Mouse (Mus musculus): ENCODE measurements at regions not wholly inside any gene's neighbourhood (a gene's known extent, or its start where the extent isn't known, plus 50 kb on each side); places are given as distances from the start of the nearest gene placed in this dataset.

- H3K9me3 ChIP-seq (replicated peaks; ENCODE audit: control insufficient read depth, low read length): no peaks in the 10 kb centered on the region
- no peaks in the 10 kb centered on the region for H3K4me1 ChIP-seq (ENCODE audit: control insufficient read depth, insufficient read depth, low read length)
- no peaks in the 10 kb centered on the region for H3K36me3 ChIP-seq (replicated peaks; ENCODE audit: control insufficient read depth, insufficient read depth, low read depth, low read length)
- WGBS: 67% methylated on average over 6 of the region's 6 CpGs
- no peak for DNase-seq (ENCODE audit: low spot score)
- H3K9ac ChIP-seq (replicated peaks; ENCODE audit: low read length): no peak overlapping the region
- no peak overlapping the region for H3K4me3 ChIP-seq (ENCODE audit: low read depth, low read length)
- no peak overlapping the region for H3K4me2 ChIP-seq (ENCODE audit: low read depth, low read length)
- H3K27me3 ChIP-seq (ENCODE audit: control insufficient read depth, insufficient read depth, low read length): no peaks in the 10 kb centered on the region
- no peak for ATAC-seq (replicated peaks; ENCODE audit: insufficient number of reproducible peaks, low FRiP score, low TSS enrichment, low read depth)
- no peak overlapping the region for H3K27ac ChIP-seq (replicated peaks; ENCODE audit: low read depth, low read length)
Observed at GRCm38 (mm10) chr13:31309083-31309621, 246.8 kb upstream of the Foxq1 start.

GRCm38 (mm10) chr13:31312772-31313171, 243.2 kb upstream of the Foxq1 start:
- DNase-seq (ENCODE audit: low spot score) (no peak), ATAC-seq (replicated peaks; ENCODE audit: insufficient number of reproducible peaks, low FRiP score, low TSS enrichment, low read depth) (no peak)
- H3K27ac ChIP-seq (replicated peaks; ENCODE audit: low read depth, low read length): no peak overlapping the region
- H3K9me3 ChIP-seq (replicated peaks; ENCODE audit: control insufficient read depth, low read length): no peaks in the 10 kb centered on the region
- no peaks in the 10 kb centered on the region for H3K36me3 ChIP-seq (replicated peaks; ENCODE audit: control insufficient read depth, insufficient read depth, low read depth, low read length)
- H3K27me3 ChIP-seq (ENCODE audit: control insufficient read depth, insufficient read depth, low read length): no peaks in the 10 kb centered on the region
- H3K4me2 ChIP-seq (ENCODE audit: low read depth, low read length): no peak overlapping the region
- H3K4me1 ChIP-seq (ENCODE audit: control insufficient read depth, insufficient read depth, low read length): no peaks in the 10 kb centered on the region
- no peak overlapping the region for H3K9ac ChIP-seq (replicated peaks; ENCODE audit: low read length)
- H3K4me3 ChIP-seq (ENCODE audit: low read depth, low read length): no peak overlapping the region
- 56% methylated on average over 7 of the region's 7 CpGs for WGBS

GRCm38 (mm10) chr13:31313821-31314220, 242.1 kb upstream of the Foxq1 start:
- Histone ChIP-seq H3K27me3 (ENCODE audit: control insufficient read depth, insufficient read depth, low read length) (no peaks in the 10 kb centered on the region), H3K36me3 (replicated peaks; ENCODE audit: control insufficient read depth, insufficient read depth, low read depth, low read length) (no peaks in the 10 kb centered on the region), H3K4me3 (ENCODE audit: low read depth, low read length) (no peak overlapping the region), H3K4me2 (ENCODE audit: low read depth, low read length) (no peak overlapping the region), H3K9me3 (replicated peaks; ENCODE audit: control insufficient read depth, low read length) (no peaks in the 10 kb centered on the region), H3K27ac (replicated peaks; ENCODE audit: low read depth, low read length) (no peak overlapping the region), H3K4me1 (ENCODE audit: control insufficient read depth, insufficient read depth, low read length) (no peaks in the 10 kb centered on the region), H3K9ac (replicated peaks; ENCODE audit: low read length) (no peak overlapping the region)
- WGBS: 63% methylated on average over 5 of the region's 5 CpGs
- ATAC-seq (replicated peaks; ENCODE audit: insufficient number of reproducible peaks, low FRiP score, low TSS enrichment, low read depth): no peak
- DNase-seq (ENCODE audit: low spot score): no peak

- Histone ChIP-seq H3K9ac (replicated peaks; ENCODE audit: low read length) (no peak overlapping the region), H3K36me3 (replicated peaks; ENCODE audit: control insufficient read depth, insufficient read depth, low read depth, low read length) (no peaks in the 10 kb centered on the region), H3K9me3 (replicated peaks; ENCODE audit: control insufficient read depth, low read length) (no peaks in the 10 kb centered on the region), H3K4me3 (ENCODE audit: low read depth, low read length) (no peak overlapping the region), H3K27me3 (ENCODE audit: control insufficient read depth, insufficient read depth, low read length) (no peaks in the 10 kb centered on the region), H3K4me2 (ENCODE audit: low read depth, low read length) (no peak overlapping the region), H3K27ac (replicated peaks; ENCODE audit: low read depth, low read length) (no peak overlapping the region), H3K4me1 (ENCODE audit: control insufficient read depth, insufficient read depth, low read length) (no peaks in the 10 kb centered on the region)
- DNase-seq (ENCODE audit: low spot score) (no peak), ATAC-seq (replicated peaks; ENCODE audit: insufficient number of reproducible peaks, low FRiP score, low TSS enrichment, low read depth) (no peak)
- 86% methylated on average over 8 of the region's 8 CpGs for WGBS
Observed at GRCm38 (mm10) chr13:31317066-31317465, 238.9 kb upstream of the Foxq1 start.

- no peak for DNase-seq (ENCODE audit: low spot score)
- no peaks in the 10 kb centered on the region for H3K36me3 ChIP-seq (replicated peaks; ENCODE audit: control insufficient read depth, insufficient read depth, low read depth, low read length)
- WGBS: 84% methylated on average over 2 of the region's 2 CpGs
- no peak overlapping the region for H3K9ac ChIP-seq (replicated peaks; ENCODE audit: low read length)
- H3K27me3 ChIP-seq (ENCODE audit: control insufficient read depth, insufficient read depth, low read length): no peaks in the 10 kb centered on the region
- H3K9me3 ChIP-seq (replicated peaks; ENCODE audit: control insufficient read depth, low read length): no peaks in the 10 kb centered on the region
- no peaks in the 10 kb centered on the region for H3K4me1 ChIP-seq (ENCODE audit: control insufficient read depth, insufficient read depth, low read length)
- H3K4me2 ChIP-seq (ENCODE audit: low read depth, low read length): no peak overlapping the region
- H3K27ac ChIP-seq (replicated peaks; ENCODE audit: low read depth, low read length): no peak overlapping the region
- no peak for ATAC-seq (replicated peaks; ENCODE audit: insufficient number of reproducible peaks, low FRiP score, low TSS enrichment, low read depth)
- H3K4me3 ChIP-seq (ENCODE audit: low read depth, low read length): no peak overlapping the region
Observed at GRCm38 (mm10) chr13:31318008-31318407, 237.9 kb upstream of the Foxq1 start.

GRCm38 (mm10) chr13:31321411-31321810, 234.5 kb upstream of the Foxq1 start:
- H3K9me3 ChIP-seq (replicated peaks; ENCODE audit: control insufficient read depth, low read length): no peaks in the 10 kb centered on the region
- DNase-seq (ENCODE audit: low spot score) (no peak), ATAC-seq (replicated peaks; ENCODE audit: insufficient number of reproducible peaks, low FRiP score, low TSS enrichment, low read depth) (no peak)
- no peak overlapping the region for H3K4me2 ChIP-seq (ENCODE audit: low read depth, low read length)
- H3K4me1 ChIP-seq (ENCODE audit: control insufficient read depth, insufficient read depth, low read length): no peaks in the 10 kb centered on the region
- H3K36me3 ChIP-seq (replicated peaks; ENCODE audit: control insufficient read depth, insufficient read depth, low read depth, low read length): no peaks in the 10 kb centered on the region
- H3K4me3 ChIP-seq (ENCODE audit: low read depth, low read length): no peak overlapping the region
- no peak overlapping the region for H3K9ac ChIP-seq (replicated peaks; ENCODE audit: low read length)
- 47% methylated on average over 2 of the region's 2 CpGs for WGBS
- H3K27ac ChIP-seq (replicated peaks; ENCODE audit: low read depth, low read length): no peak overlapping the region
- H3K27me3 ChIP-seq (ENCODE audit: control insufficient read depth, insufficient read depth, low read length): no peaks in the 10 kb centered on the region

- WGBS: 75% methylated on average over 12 of the region's 12 CpGs
- Histone ChIP-seq H3K4me2 (ENCODE audit: low read depth, low read length) (no peak overlapping the region), H3K36me3 (replicated peaks; ENCODE audit: control insufficient read depth, insufficient read depth, low read depth, low read length) (no peaks in the 10 kb centered on the region), H3K27me3 (ENCODE audit: control insufficient read depth, insufficient read depth, low read length) (no peaks in the 10 kb centered on the region), H3K9ac (replicated peaks; ENCODE audit: low read length) (no peak overlapping the region), H3K9me3 (replicated peaks; ENCODE audit: control insufficient read depth, low read length) (no peaks in the 10 kb centered on the region), H3K27ac (replicated peaks; ENCODE audit: low read depth, low read length) (no peak overlapping the region), H3K4me3 (ENCODE audit: low read depth, low read length) (no peak overlapping the region), H3K4me1 (ENCODE audit: control insufficient read depth, insufficient read depth, low read length) (no peaks in the 10 kb centered on the region)
- ATAC-seq (replicated peaks; ENCODE audit: insufficient number of reproducible peaks, low FRiP score, low TSS enrichment, low read depth) (no peak), DNase-seq (ENCODE audit: low spot score) (no peak)
Observed at GRCm38 (mm10) chr13:31326269-31326851, 229.6 kb upstream of the Foxq1 start.

- H3K9me3 ChIP-seq (replicated peaks; ENCODE audit: control insufficient read depth, low read length): no peaks in the 10 kb centered on the region
- no peak overlapping the region for H3K27ac ChIP-seq (replicated peaks; ENCODE audit: low read depth, low read length)
- H3K4me1 ChIP-seq (ENCODE audit: control insufficient read depth, insufficient read depth, low read length): no peaks in the 10 kb centered on the region
- no peaks in the 10 kb centered on the region for H3K36me3 ChIP-seq (replicated peaks; ENCODE audit: control insufficient read depth, insufficient read depth, low read depth, low read length)
- H3K9ac ChIP-seq (replicated peaks; ENCODE audit: low read length): no peak overlapping the region
- no peaks in the 10 kb centered on the region for H3K27me3 ChIP-seq (ENCODE audit: control insufficient read depth, insufficient read depth, low read length)
- 77% methylated on average over 7 of the region's 7 CpGs for WGBS
- DNase-seq (ENCODE audit: low spot score) (no peak), ATAC-seq (replicated peaks; ENCODE audit: insufficient number of reproducible peaks, low FRiP score, low TSS enrichment, low read depth) (no peak)
- H3K4me2 ChIP-seq (ENCODE audit: low read depth, low read length): no peak overlapping the region
- no peak overlapping the region for H3K4me3 ChIP-seq (ENCODE audit: low read depth, low read length)
Observed at GRCm38 (mm10) chr13:31327511-31327951, 228.4 kb upstream of the Foxq1 start.

Measured in embryonic facial prominence, embryonic 11.5 days (tissue).